Mouse (Mus musculus): ENCODE results near the gene Bpifb4. TPM values are rescaled to one million over a fixed set of nuclear protein-coding genes. Genes with fewer than 3 reads are reported as not detected.

Bpifb4 gene
- polyA plus RNA-seq (2012; rRNA removed) = 0.08 TPM in 2 replicates

- TF ChIP-seq CTCF (IDR thresholded peaks at IDR 0.05; ENCODE audit: extremely low read depth, insufficient read depth, low read length) (no peak), POLR2A (IDR thresholded peaks at IDR 0.05; ENCODE audit: extremely low read depth, insufficient read depth, low read length) (no peak)
- no peak within 1 kb of the TSS for H3K4me3 ChIP-seq (ENCODE audit: insufficient read depth, low read length)
- H3K27ac ChIP-seq (ENCODE audit: insufficient read depth, low read length) = no peak within 1 kb of the TSS
- no peaks in the 10 kb centered on the region for H3K4me1 ChIP-seq (ENCODE audit: control insufficient read depth, insufficient read depth, low read length)
Observed at GRCm38 (mm10) chr2:153937843-153938242, at the start of gene Bpifb4. Gene Bpifb4 (plus strand): TSS chr2:153938212.

DNA sequence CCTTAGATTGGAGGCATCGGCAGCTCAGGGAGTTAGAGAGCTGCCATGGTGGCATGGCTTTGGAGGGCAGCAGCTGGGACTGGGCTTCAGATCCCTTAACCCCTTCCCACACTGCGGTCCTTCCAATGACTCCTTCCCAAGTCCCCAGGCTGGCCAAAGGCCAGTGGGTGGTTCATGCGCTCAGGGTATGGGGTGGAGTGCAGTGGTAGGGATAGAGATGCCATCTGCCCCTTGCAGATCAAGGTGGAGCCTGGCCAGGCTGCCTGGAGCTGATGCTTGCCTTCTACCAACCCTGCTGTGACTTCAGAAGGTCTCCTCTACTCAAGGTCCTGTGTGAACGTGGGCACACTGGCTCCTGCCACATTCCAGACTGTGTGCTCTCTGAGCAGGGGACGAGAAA lies 38.9 kb upstream of the Bpifb4 start:
- H3K4me3 ChIP-seq (ENCODE audit: insufficient read depth, low read length) = no peak overlapping the region
- H3K27ac ChIP-seq (ENCODE audit: insufficient read depth, low read length) = no peak overlapping the region
- no peaks in the 10 kb centered on the region for H3K4me1 ChIP-seq (ENCODE audit: control insufficient read depth, insufficient read depth, low read length)
- TF ChIP-seq CTCF (IDR thresholded peaks at IDR 0.05; ENCODE audit: extremely low read depth, insufficient read depth, low read length) (no peak), POLR2A (IDR thresholded peaks at IDR 0.05; ENCODE audit: extremely low read depth, insufficient read depth, low read length) (no peak)

DNA sequence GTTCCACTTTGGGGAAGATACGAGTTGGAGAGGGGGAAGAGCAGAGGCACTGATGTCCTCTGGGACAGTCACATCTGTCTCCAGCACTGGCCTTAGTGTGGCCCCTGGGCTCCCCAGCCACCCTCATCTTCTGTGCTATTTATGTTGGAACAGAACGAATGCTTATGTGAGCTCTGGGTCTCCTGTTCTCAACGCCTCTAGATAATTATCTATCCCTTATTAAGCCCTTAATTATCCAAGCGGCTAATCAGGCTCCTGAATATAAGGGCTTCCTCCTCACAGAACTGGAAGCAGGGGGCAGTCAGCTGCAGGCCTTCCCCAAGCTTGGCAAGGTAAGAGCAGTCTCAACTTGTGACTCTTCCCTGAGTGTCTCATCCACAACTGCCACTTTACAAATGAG lies 37.9 kb upstream of the Bpifb4 start, which contains the start of gene Bpifb6:
Gene Bpifb6, plus strand, starts transcription at position 301 of the 400 bp plus-strand sequence.
- H3K4me3 ChIP-seq (ENCODE audit: insufficient read depth, low read length) = no peak within 1 kb of the TSS
- TF ChIP-seq CTCF (IDR thresholded peaks at IDR 0.05; ENCODE audit: extremely low read depth, insufficient read depth, low read length) (no peak), POLR2A (IDR thresholded peaks at IDR 0.05; ENCODE audit: extremely low read depth, insufficient read depth, low read length) (no peak)
- H3K4me1 ChIP-seq (ENCODE audit: control insufficient read depth, insufficient read depth, low read length) = no peaks in the 10 kb centered on the region

GRCm38 (mm10) chr2:153902726-153903125 lies 35.3 kb upstream of the Bpifb4 start:
- TF ChIP-seq POLR2A (IDR thresholded peaks at IDR 0.05; ENCODE audit: extremely low read depth, insufficient read depth, low read length) = no peak
- TF ChIP-seq CTCF (IDR thresholded peaks at IDR 0.05; ENCODE audit: extremely low read depth, insufficient read depth, low read length) = no peak
- H3K27ac ChIP-seq (ENCODE audit: insufficient read depth, low read length) = no peak overlapping the region
- no peak overlapping the region for H3K4me3 ChIP-seq (ENCODE audit: insufficient read depth, low read length)
- H3K4me1 ChIP-seq (ENCODE audit: control insufficient read depth, insufficient read depth, low read length) = no peaks in the 10 kb centered on the region

More for the DNA sequence above, 37.9 kb upstream of the Bpifb4 start, which contains the start of gene Bpifb6:
- H3K27ac ChIP-seq (ENCODE audit: insufficient read depth, low read length) = no peak within 1 kb of the TSS

- H3K4me3 ChIP-seq (ENCODE audit: insufficient read depth, low read length) = no peak overlapping the region
- TF ChIP-seq CTCF (IDR thresholded peaks at IDR 0.05; ENCODE audit: extremely low read depth, insufficient read depth, low read length) = no peak
- TF ChIP-seq POLR2A (IDR thresholded peaks at IDR 0.05; ENCODE audit: extremely low read depth, insufficient read depth, low read length) = no peak
- no peak overlapping the region for H3K27ac ChIP-seq (ENCODE audit: insufficient read depth, low read length)
- no peaks in the 10 kb centered on the region for H3K4me1 ChIP-seq (ENCODE audit: control insufficient read depth, insufficient read depth, low read length)
Observed at GRCm38 (mm10) chr2:153906626-153907025, 31.4 kb upstream of the Bpifb4 start.

DNA sequence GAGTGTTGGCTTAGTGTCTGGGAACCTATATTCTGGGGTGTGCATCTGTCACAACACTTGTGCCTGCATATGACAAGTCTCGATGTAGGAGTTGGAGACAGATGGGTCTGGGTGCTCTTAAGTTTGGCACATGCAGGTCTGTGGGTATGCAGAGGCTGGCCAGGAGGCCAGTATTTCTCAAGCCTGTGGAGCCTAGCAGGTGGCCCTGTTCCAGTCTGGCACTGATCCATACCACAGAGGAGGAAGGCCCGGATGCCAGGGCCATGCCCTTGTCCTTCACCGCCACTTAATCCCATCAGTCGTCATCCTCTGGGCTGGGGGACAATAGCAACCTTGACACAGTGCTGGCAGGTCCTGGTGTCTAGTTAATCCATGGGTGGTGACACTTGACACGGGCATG lies 23.9 kb upstream of the Bpifb4 start:
- Histone ChIP-seq H3K4me1 (ENCODE audit: control insufficient read depth, insufficient read depth, low read length) (peaks cover 2% of the 10 kb centered on the region; the same call in 1 of the 2 replicates), H3K27ac (ENCODE audit: insufficient read depth, low read length) (no peak overlapping the region), H3K4me3 (ENCODE audit: insufficient read depth, low read length) (no peak overlapping the region)
- no peak for TF ChIP-seq POLR2A (IDR thresholded peaks at IDR 0.05; ENCODE audit: extremely low read depth, insufficient read depth, low read length)
- TF ChIP-seq CTCF (IDR thresholded peaks at IDR 0.05; ENCODE audit: extremely low read depth, insufficient read depth, low read length) = no peak

DNA sequence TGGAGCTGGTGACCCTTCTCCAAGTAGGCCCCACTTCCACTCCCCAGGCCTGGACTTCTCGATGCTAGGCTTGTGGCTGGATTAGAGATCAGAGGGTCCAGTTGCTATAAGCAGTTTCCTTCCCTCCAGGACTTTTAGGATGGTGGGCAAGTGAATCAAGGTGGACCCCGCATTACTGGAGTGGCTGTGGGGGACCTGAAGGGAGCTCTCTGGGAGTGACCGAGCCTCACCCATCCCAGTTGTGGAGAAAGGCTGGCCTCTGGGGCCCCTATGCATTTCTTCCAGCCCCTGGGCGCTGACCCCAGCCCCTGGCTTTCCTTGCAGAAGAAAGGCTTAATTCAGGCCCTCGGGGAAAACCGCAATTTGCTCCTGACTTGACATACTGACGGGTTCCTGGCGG lies 20.1 kb upstream of the Bpifb4 start, which contains the start of gene Bpifb3:
Gene Bpifb3, plus strand, starts transcription at position 301 of the 400 bp plus-strand sequence.
- H3K4me3 ChIP-seq (ENCODE audit: insufficient read depth, low read length) = no peak within 1 kb of the TSS
- H3K27ac ChIP-seq (ENCODE audit: insufficient read depth, low read length) = no peak within 1 kb of the TSS
- H3K4me1 ChIP-seq (ENCODE audit: control insufficient read depth, insufficient read depth, low read length) = peaks cover 2% of the 10 kb centered on the region; the same call in 1 of the 2 replicates
- TF ChIP-seq POLR2A (IDR thresholded peaks at IDR 0.05; ENCODE audit: extremely low read depth, insufficient read depth, low read length) = no peak
- TF ChIP-seq CTCF (IDR thresholded peaks at IDR 0.05; ENCODE audit: extremely low read depth, insufficient read depth, low read length) = no peak

- Histone ChIP-seq H3K4me3 (ENCODE audit: insufficient read depth, low read length) (no peak overlapping the region), H3K4me1 (ENCODE audit: control insufficient read depth, insufficient read depth, low read length) (no peaks in the 10 kb centered on the region), H3K27ac (ENCODE audit: insufficient read depth, low read length) (no peak overlapping the region)
- no peak for TF ChIP-seq CTCF (IDR thresholded peaks at IDR 0.05; ENCODE audit: extremely low read depth, insufficient read depth, low read length)
- TF ChIP-seq POLR2A (IDR thresholded peaks at IDR 0.05; ENCODE audit: extremely low read depth, insufficient read depth, low read length) = no peak
Observed at GRCm38 (mm10) chr2:153921246-153921645, 16.8 kb upstream of the Bpifb4 start.

GRCm38 (mm10) chr2:153929871-153930413 lies 8.1 kb upstream of the Bpifb4 start:
- TF ChIP-seq CTCF (IDR thresholded peaks at IDR 0.05; ENCODE audit: extremely low read depth, insufficient read depth, low read length) (peak; percentile 79), POLR2A (IDR thresholded peaks at IDR 0.05; ENCODE audit: extremely low read depth, insufficient read depth, low read length) (no peak)
- Histone ChIP-seq H3K27ac (ENCODE audit: insufficient read depth, low read length) (no peak overlapping the region), H3K4me3 (ENCODE audit: insufficient read depth, low read length) (no peak overlapping the region), H3K4me1 (ENCODE audit: control insufficient read depth, insufficient read depth, low read length) (peaks cover 2% of the 10 kb centered on the region; the same call in 1 of the 2 replicates)

DNA sequence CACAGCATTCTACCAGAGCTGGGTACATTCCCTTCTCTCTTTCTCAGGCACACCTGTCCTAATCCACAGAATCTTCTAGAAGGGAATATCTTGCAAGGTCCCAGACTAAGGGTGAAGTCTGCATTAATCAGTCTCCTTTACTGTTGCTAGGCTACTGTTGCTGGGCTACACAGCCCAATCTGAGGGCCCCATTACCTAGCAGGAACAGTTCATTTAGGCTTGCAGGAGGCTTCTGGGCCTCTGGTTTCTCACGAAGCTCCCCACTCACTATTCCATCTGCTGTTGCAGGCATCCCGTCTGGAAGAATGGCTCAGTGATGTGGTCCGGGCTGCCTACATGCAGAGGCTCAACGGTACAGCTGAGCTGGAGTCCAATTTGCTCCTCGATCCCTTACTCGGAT lies 6.9 kb upstream of the Bpifb4 start:
- H3K4me3 ChIP-seq (ENCODE audit: insufficient read depth, low read length) = no peak overlapping the region
- H3K27ac ChIP-seq (ENCODE audit: insufficient read depth, low read length) = no peak overlapping the region
- TF ChIP-seq POLR2A (IDR thresholded peaks at IDR 0.05; ENCODE audit: extremely low read depth, insufficient read depth, low read length) (no peak), CTCF (IDR thresholded peaks at IDR 0.05; ENCODE audit: extremely low read depth, insufficient read depth, low read length) (no peak)
- H3K4me1 ChIP-seq (ENCODE audit: control insufficient read depth, insufficient read depth, low read length) = peaks cover 2% of the 10 kb centered on the region; the same call in 1 of the 2 replicates

Data from cortical plate, adult 2 months (tissue).